Mouse (Mus musculus): ENCODE measurements around the gene Dhrs7b. TPM values are rescaled to one million over a fixed set of nuclear protein-coding genes. Genes with fewer than 3 reads are reported as not detected.

The Dhrs7b gene
- polyA plus RNA-seq, 1 experiment from 2014 or later, result 42.0 TPM

- 78% methylated on average over 6 of the region's 6 CpGs for WGBS
- no peak overlapping the region for H3K4me2 ChIP-seq (ENCODE audit: low read depth, low read length)
Observed at GRCm38 (mm10) chr11:60903661-60904061, 73.2 kb downstream of the Dhrs7b start.

GRCm38 (mm10) chr11:60905407-60906120 is 75.1 kb downstream of the Dhrs7b start:
- ATAC-seq (ENCODE audit: low read depth), result no peak
- 88% methylated on average over 10 of the region's 10 CpGs for WGBS
- no peaks in the 10 kb centered on the region for H3K4me1 ChIP-seq (replicated peaks; ENCODE audit: control insufficient read depth, insufficient read depth, low read length)

More at GRCm38 (mm10) chr11:60903661-60904061, 73.2 kb downstream of the Dhrs7b start:
- Histone ChIP-seq H3K36me3 (ENCODE audit: control insufficient read depth, insufficient read depth, low read length) (peaks cover 21% of the 10 kb centered on the region), H3K4me3 (ENCODE audit: low read length) (no peak overlapping the region), H3K4me1 (replicated peaks; ENCODE audit: control insufficient read depth, insufficient read depth, low read length) (no peaks in the 10 kb centered on the region), H3K27me3 (ENCODE audit: control insufficient read depth, insufficient read depth, low read depth, low read length) (no peaks in the 10 kb centered on the region), H3K27ac (ENCODE audit: low read length) (no peak overlapping the region), H3K9me3 (ENCODE audit: control insufficient read depth, low read length) (no peaks in the 10 kb centered on the region), H3K9ac (ENCODE audit: low read length) (no peak overlapping the region)
- ATAC-seq (ENCODE audit: low read depth), result no peak

GRCm38 (mm10) chr11:60906449-60906848 is 76.0 kb downstream of the Dhrs7b start:
- 77% methylated on average over 4 of the region's 4 CpGs for WGBS
- Histone ChIP-seq H3K27me3 (ENCODE audit: control insufficient read depth, insufficient read depth, low read depth, low read length) (no peaks in the 10 kb centered on the region), H3K9ac (ENCODE audit: low read length) (no peak overlapping the region), H3K27ac (ENCODE audit: low read length) (no peak overlapping the region), H3K4me1 (replicated peaks; ENCODE audit: control insufficient read depth, insufficient read depth, low read length) (no peaks in the 10 kb centered on the region; the same call in 1 of the 2 replicates), H3K4me3 (ENCODE audit: low read length) (no peak overlapping the region), H3K4me2 (ENCODE audit: low read depth, low read length) (no peak overlapping the region), H3K36me3 (ENCODE audit: control insufficient read depth, insufficient read depth, low read length) (peaks cover 21% of the 10 kb centered on the region), H3K9me3 (ENCODE audit: control insufficient read depth, low read length) (no peaks in the 10 kb centered on the region)
- no peak for ATAC-seq (ENCODE audit: low read depth)

More at GRCm38 (mm10) chr11:60905407-60906120, 75.1 kb downstream of the Dhrs7b start:
- H3K36me3 ChIP-seq (ENCODE audit: control insufficient read depth, insufficient read depth, low read length), result peaks cover 21% of the 10 kb centered on the region
- H3K27me3 ChIP-seq (ENCODE audit: control insufficient read depth, insufficient read depth, low read depth, low read length), result no peaks in the 10 kb centered on the region
- H3K4me2 ChIP-seq (ENCODE audit: low read depth, low read length), result no peak overlapping the region
- H3K9ac ChIP-seq (ENCODE audit: low read length), result no peak overlapping the region
- no peaks in the 10 kb centered on the region for H3K9me3 ChIP-seq (ENCODE audit: control insufficient read depth, low read length)
- no peak overlapping the region for H3K4me3 ChIP-seq (ENCODE audit: low read length)
- no peak overlapping the region for H3K27ac ChIP-seq (ENCODE audit: low read length)

GRCm38 (mm10) chr11:60908073-60908472 is 77.6 kb downstream of the Dhrs7b start:
- H3K4me3 ChIP-seq (ENCODE audit: low read length), result no peak overlapping the region
- no peaks in the 10 kb centered on the region for H3K27me3 ChIP-seq (ENCODE audit: control insufficient read depth, insufficient read depth, low read depth, low read length)
- peaks cover 7% of the 10 kb centered on the region for H3K4me1 ChIP-seq (replicated peaks; ENCODE audit: control insufficient read depth, insufficient read depth, low read length)
- no peak for ATAC-seq (ENCODE audit: low read depth)
- WGBS, result 58% methylated on average over 3 of the region's 3 CpGs
- peaks cover 21% of the 10 kb centered on the region for H3K36me3 ChIP-seq (ENCODE audit: control insufficient read depth, insufficient read depth, low read length)
- no peaks in the 10 kb centered on the region for H3K9me3 ChIP-seq (ENCODE audit: control insufficient read depth, low read length)
- H3K4me2 ChIP-seq (ENCODE audit: low read depth, low read length), result no peak overlapping the region
- no peak overlapping the region for H3K27ac ChIP-seq (ENCODE audit: low read length)
- no peak overlapping the region for H3K9ac ChIP-seq (ENCODE audit: low read length)

- WGBS, result 42% methylated on average over 1 of the region's 1 CpGs
- no peak overlapping the region for H3K4me2 ChIP-seq (ENCODE audit: low read depth, low read length)
- peaks cover 12% of the 10 kb centered on the region for H3K36me3 ChIP-seq (ENCODE audit: control insufficient read depth, insufficient read depth, low read length)
- no peak overlapping the region for H3K9ac ChIP-seq (ENCODE audit: low read length)
- ATAC-seq (ENCODE audit: low read depth), result no peak
- H3K27me3 ChIP-seq (ENCODE audit: control insufficient read depth, insufficient read depth, low read depth, low read length), result no peaks in the 10 kb centered on the region
- H3K4me3 ChIP-seq (ENCODE audit: low read length), result no peak overlapping the region
- H3K27ac ChIP-seq (ENCODE audit: low read length), result no peak overlapping the region
- H3K4me1 ChIP-seq (replicated peaks; ENCODE audit: control insufficient read depth, insufficient read depth, low read length), result peaks cover 12% of the 10 kb centered on the region
- H3K9me3 ChIP-seq (ENCODE audit: control insufficient read depth, low read length), result no peaks in the 10 kb centered on the region
Observed at GRCm38 (mm10) chr11:60909626-60910025, 79.2 kb downstream of the Dhrs7b start.

Other genes with a start within 250 kb of the Dhrs7b start
- 51.3 TPM in 2 replicates for gene Llgl1, start 130.9 kb upstream of the Dhrs7b start, polyA plus RNA-seq (2015; fragmentation: Nextera tagmentation; extraction: Ambion mirVana)
- gene Flii, start 103.4 kb upstream of the Dhrs7b start, polyA plus RNA-seq (2015; fragmentation: Nextera tagmentation; extraction: Ambion mirVana), result 90.8 and 98.7 TPM in 2 replicates
- gene Mief2, start 102.2 kb upstream of the Dhrs7b start, polyA plus RNA-seq (2015; fragmentation: Nextera tagmentation; extraction: Ambion mirVana), result 13.9 and 14.0 TPM in 2 replicates
- gene Top3a, start 53.3 kb upstream of the Dhrs7b start, polyA plus RNA-seq (2015; fragmentation: Nextera tagmentation; extraction: Ambion mirVana), result 13.9 and 17.3 TPM in 2 replicates
- gene Smcr8, start 53.1 kb upstream of the Dhrs7b start, polyA plus RNA-seq (2015; fragmentation: Nextera tagmentation; extraction: Ambion mirVana), result 5.5 and 5.8 TPM in 2 replicates
- gene Shmt1, start 18.9 kb upstream of the Dhrs7b start, polyA plus RNA-seq (2015; fragmentation: Nextera tagmentation; extraction: Ambion mirVana), result 46.8 and 47.1 TPM in 2 replicates
- 57.6 and 62.5 TPM in 2 replicates for gene Tmem11, start 48.6 kb downstream of the Dhrs7b start, polyA plus RNA-seq (2015; fragmentation: Nextera tagmentation; extraction: Ambion mirVana)
- 19.9 and 21.6 TPM in 2 replicates for gene Natd1, start 84.1 kb downstream of the Dhrs7b start, polyA plus RNA-seq (2015; fragmentation: Nextera tagmentation; extraction: Ambion mirVana)
- gene Map2k3, start 101.4 kb downstream of the Dhrs7b start, polyA plus RNA-seq (2015; fragmentation: Nextera tagmentation; extraction: Ambion mirVana), result 110 and 114 TPM in 2 replicates
- 0.41 and 0.67 TPM in 2 replicates for gene Kcnj12, start 191.9 kb downstream of the Dhrs7b start, polyA plus RNA-seq (2015; fragmentation: Nextera tagmentation; extraction: Ambion mirVana)